Mouse (Mus musculus) testis, postnatal 14 days (tissue): ENCODE measurements around the gene Ppp3ca.

ENCODE experiments used
- DNase-seq: peaks from one replicate; pipeline ENCODE4 v3.0.0; 2021; ENCODE audit warnings: low spot score

The Ppp3ca gene

DNA sequence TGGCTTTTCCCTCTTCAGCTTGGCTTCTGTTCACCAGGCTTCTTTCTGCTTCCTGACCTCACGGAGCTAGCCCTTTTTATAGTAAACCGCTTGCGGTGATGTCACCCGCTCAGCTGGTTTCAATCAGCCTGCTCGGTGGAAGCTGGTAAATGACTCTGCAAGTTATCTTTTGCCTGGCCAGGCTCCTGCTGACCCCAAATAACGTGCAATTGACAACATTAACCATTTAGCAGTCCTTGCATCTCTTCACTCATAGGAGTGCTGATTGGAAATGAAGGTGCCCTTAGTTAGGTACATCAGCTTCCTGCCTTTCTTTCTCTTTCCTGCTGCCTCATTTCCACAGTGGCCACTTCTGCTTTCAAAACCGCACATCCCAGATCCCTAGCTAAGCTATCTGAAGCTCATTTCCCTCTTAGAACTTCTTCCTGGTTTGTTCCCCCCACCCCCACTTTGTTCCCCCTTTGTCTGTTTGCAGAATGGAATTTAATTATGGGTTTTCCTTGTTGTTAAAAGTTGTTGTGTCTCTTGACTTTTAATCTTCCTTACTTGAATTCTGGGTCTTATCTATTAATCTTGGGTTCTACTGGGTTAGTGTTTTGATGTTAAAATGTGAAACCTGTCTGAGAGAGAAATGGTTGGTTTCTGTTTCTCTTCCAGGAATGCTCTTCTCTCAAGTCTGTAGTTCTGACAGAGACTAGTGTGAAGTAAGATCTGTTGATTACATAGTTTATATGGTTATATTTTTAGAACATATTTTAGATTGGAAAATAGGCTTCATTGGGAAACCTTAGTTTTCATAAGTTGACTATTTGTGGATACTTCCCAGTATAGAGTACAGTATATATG lies 55.6 kb downstream of the Ppp3ca start:
- no peak for DNase-seq

GRCm38 (mm10) chr3:136727877-136728276 lies 58.0 kb downstream of the Ppp3ca start:
- no peak for DNase-seq

GRCm38 (mm10) chr3:136729978-136730377 lies 60.1 kb downstream of the Ppp3ca start:
- no peak for DNase-seq

DNA sequence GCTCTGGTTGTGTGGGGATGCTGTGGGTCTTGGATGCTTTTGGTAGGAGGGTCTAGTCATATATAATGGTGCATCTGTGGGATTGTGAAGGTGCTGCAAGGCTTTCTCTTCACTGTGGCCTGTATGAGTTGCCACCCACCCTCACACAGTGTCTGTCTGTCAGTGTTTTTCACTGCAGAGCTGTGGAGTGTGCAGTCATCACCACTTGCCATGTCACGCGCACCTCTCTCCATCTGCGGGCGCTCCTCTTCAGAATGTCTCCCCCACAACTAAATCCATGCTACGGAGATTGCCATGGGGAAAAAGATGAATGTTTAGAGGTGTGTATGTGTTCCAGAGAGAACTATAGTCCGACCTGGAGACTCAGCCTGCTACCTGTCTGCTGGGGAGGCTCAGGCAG lies 61.7 kb downstream of the Ppp3ca start:
- DNase-seq, result no peak

DNA sequence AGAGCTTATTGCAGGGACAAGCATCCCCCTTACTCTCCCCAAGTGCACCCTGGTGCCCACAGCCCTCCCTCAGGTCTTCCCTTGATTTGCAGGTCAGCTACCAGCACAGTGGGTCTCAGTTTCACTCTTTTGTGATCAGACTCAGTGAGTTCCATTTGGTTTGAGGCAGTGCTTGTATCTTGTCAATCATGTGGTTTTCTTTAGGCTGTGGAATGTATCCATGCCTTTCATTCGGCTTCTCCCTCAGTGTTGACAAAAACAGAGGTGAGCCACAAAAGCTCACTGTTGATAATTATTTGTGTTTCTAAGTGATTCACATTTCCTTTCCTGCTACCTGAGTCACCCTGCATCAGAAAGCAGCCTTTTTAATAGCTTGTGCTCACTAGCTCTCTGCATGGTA lies 66.1 kb downstream of the Ppp3ca start:
- no peak for DNase-seq

GRCm38 (mm10) chr3:136736773-136737298 lies 66.9 kb downstream of the Ppp3ca start:
- DNase-seq, result no peak

DNA sequence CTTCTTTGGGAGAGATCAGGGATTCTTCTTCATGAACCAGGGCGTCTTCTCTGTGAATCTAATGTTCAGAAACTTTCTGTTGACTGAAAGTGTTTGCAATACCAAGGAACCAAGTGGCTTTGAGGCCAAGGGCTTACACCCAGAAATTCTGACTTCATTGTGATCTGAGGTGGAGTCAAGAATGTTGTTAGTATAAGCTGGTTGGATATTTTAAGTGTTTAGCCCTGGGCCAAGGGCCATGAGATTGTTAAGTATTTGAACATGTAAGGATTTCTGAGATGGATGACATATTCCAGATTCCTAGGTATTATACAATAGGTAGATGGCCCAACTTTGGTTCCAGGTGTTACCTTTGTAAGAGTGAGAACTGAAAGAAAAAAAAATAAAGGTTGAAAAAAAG lies 68.5 kb downstream of the Ppp3ca start:
- DNase-seq, result no peak

DNA sequence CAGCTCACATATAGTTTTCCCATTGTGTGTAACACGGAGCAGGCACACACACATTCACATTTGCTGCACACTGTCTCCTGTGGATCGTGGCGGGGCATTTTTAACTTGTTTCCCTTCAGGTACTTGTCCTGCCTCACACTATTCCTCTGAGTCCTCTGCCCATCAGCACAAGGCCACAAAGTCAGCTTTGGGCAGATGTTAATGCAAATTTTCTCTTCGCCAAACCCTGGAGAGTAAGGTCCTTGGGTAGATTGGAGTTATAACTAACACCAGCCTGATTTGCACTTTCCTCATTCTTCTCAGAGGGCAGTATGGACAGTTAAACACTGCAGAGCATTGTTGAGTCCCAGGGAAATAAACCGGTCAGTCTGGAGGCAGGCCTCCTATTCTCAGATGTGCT lies 69.0 kb downstream of the Ppp3ca start:
- DNase-seq, result no peak

- no peak for DNase-seq
Measured at GRCm38 (mm10) chr3:136741659-136742058, 71.7 kb downstream of the Ppp3ca start.

DNA sequence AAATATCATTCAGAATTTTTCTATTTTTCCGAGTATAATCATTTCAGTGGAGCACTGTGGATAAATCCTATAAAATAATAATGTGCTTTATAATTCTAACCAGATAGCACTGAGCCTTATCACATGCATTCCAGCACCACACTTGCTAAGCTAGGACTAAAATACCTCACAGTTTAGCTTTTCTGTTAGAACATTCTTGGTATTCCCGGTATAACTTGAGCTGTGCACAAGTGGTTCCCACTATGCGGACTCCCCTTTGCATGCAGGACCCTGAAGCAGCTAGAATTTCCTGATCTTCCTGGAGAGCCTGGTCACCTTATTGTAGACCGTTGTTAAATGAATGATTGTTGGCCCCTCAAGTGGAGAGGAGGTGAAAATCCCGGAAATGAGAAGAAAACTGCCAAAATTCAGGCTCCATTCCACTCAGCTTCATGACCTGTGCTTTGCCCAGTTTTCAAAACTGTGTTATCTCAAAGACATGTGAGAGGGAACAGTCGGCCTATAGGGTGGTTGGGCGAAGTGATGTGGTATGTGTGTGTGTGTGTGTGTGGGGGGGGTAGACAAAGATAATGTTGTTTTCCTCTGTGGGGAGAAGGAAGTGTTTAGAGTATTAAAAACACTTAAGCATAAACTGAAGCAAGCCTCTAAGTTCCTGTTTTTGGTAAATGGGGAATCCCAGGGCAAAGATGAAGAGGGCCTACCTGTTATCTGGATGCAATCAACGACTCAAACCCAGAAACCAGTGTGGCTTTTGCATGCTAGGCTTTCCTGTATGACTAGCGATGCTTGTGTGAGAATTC lies 72.5 kb downstream of the Ppp3ca start:
- DNase-seq, result no peak

- DNase-seq, result no peak
Measured at GRCm38 (mm10) chr3:136744295-136744897, 74.5 kb downstream of the Ppp3ca start.

DNA sequence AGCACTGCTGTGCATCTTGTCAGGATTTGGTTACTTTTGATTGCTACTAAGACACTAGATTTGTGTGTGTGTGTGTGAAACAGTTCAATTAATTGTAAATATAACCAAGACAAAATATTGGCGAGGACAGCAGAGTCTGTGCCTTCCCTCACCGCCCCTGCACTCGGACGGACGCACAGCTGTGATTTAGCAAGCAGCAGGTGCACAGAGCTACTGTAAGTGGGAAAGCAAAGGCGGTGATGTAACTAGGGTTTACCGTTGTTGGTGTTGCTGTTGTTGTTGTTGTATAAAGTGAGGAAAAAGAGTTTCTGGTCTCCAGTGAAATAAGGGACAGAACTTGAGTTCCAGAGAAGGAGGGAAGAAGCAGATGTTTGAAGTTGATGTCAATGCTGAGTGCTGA lies 75.5 kb downstream of the Ppp3ca start:
- no peak for DNase-seq

DNA sequence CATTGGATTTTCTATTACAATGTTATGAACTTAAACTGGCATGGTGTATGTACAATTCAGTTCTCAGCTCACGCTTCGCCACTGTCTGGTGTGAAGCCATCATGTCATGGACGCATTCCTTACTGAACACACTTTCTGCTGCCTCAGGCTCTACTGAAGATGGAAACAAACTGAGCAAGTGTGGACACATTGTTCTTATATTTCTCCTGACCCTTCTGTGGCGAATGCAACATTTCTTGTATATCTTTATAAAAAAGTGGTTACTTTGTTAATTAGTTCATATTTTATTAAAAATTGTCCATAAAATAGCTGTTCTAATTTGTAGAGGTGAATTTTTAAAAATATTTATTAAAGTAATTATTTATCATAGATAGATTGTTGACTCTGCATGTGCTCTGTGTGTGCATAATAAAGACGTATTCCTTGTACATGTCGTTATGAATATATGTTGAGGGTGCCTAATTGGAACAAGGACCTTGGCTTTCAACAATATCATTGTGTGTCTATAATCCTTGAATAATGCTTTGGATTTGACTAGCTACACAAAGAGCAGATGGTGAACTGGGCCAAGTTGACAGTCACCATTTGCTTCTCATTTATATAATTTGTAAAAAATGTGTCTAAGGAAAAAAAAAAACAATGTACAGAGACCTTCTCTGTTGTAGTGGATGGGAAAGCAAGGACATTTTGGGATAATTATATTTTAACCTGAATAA lies 79.0 kb downstream of the Ppp3ca start:
- DNase-seq, result no peak

- DNase-seq, result no peak
Measured at GRCm38 (mm10) chr3:136749477-136749797, 79.5 kb downstream of the Ppp3ca start.

DNA sequence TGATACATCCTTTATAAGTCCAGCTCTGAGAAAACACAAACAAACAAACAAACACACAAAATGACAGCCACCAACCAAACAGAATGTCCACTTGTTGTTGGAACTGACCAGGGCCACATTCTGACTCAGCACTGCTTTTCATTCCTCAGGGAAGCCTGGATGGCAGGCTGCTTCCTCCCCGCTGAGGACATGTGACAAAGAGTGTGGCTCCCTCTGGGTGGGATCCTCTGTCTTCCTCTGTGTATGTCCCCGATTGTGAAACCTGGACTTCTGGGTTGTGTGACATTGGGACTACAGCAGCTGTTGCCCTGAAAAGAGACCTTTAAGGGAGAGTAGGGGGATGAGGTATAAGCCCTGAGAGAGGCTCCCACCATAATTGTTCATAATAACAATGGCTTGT lies 80.0 kb downstream of the Ppp3ca start:
- no peak for DNase-seq

DNA sequence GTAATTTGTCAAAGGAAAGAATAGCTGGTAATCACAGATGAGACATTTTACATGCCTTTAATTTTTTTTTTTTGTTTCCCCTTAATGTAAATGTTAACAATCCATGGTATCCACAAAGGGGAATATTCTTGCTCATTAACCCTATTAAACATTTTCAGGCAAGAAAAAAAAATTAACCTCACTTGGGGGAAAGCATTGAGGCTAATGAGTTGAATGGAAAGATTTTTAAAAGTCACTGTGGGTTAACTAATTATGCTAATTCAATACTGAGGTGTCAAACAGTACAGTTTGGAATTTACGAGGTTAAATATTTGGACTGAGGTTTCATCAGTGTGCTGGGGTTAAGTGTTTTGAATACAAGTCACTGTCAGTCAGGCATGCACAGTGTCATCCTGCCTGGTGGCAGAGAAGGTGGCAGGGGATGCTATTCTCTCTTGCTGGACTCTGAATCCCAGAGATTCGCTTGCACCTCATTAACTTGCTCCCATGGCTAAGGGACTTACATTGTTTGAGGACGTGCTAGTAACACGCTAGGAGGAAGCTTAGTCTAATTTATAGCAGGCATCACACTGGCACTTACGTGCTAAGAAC lies 82.3 kb downstream of the Ppp3ca start:
- DNase-seq, result no peak

GRCm38 (mm10) chr3:136756137-136756536 lies 86.2 kb downstream of the Ppp3ca start:
- no peak for DNase-seq

DNA sequence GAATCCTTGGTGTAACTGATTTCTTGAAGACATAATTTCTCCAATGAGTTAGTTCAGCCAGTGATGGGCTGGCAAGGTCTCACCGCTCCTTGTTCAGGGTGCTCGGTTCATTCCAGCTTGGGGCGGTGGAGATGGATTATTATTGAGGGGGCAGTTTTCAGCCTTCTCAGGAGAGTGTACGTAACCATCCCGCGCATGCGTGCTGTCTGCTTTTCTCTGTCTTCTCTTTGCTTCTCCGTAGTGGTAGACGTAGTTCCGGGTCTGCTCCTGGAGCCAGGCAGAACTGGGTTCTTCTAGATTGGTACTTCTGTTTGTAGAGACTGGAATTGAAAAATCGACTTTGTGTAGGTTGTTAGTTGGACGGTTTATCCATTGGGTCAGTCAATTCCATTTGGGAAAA lies 89.5 kb downstream of the Ppp3ca start:
- peak; percentile 52 for DNase-seq

DNA sequence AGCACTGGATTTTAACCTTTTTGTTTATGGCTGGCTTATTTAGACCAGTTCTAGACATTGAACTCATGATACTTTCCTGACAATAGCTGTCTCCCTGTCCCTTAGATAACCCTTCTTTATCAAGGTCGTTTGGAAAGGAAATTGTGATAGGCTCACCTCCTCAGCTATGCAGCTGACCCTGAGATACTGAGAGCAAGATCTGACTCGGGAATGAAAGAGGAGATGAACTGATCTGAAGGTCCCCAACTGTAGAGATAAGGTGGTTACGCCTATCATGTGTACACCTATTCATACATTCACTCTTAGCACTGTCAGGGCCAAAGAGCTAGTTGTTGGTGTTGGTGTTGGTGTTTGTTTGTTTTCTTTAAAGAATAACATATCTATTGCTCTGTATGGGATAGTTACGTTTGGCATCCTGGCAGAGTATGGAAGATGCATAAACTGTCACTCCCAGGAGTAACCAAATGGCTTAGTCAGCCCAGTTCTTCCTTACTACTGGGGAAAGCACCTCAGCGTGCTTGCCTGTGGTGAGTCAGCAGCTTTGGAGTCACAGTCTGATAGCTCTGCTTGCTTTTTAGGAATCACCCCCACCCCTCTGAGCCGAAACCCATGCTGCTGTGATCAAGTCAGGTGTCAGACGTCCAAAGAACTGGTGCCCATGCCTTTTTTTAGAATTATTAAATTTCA lies 91.5 kb downstream of the Ppp3ca start:
- no peak for DNase-seq

GRCm38 (mm10) chr3:136761979-136762341 lies 92.0 kb downstream of the Ppp3ca start:
- no peak for DNase-seq

GRCm38 (mm10) chr3:136763717-136764270 lies 93.9 kb downstream of the Ppp3ca start:
- no peak for DNase-seq
